Mouse (Mus musculus): ENCODE data around the gene Nsg2. TPM values are rescaled to one million over a fixed set of nuclear protein-coding genes. Genes with fewer than 3 reads are reported as not detected.

Gene Nsg2
- polyA plus RNA-seq, 1 experiment from 2014 or later: 0.56 TPM

DNA sequence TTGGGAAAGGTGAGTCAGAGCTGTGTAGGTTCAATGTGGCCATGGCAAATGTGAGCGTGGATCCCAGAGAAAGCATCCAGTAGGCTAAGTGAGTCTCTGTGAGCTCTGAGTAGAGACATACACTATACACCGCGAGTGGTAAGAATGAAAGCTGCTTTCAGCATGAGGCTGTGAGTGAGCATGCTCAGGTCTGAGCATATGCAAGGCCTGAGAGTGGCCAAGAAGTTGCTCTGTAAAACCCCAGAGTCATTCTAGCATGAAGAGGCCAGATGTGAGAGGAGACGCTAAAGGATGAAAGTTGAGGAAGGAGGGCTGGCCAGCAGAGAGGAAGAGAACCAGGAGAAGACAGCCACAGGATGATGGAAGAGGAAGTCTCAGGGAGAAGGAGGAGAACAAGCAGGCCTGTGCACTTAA, 12.8 kb downstream of the Nsg2 start:
- Histone ChIP-seq H3K36me3 (no peaks in the 10 kb centered on the region), H3K4me1 (replicated peaks) (no peaks in the 10 kb centered on the region), H3K27ac (no peak overlapping the region), H3K9me3 (replicated peaks) (no peaks in the 10 kb centered on the region), H3K4me3 (replicated peaks) (no peak overlapping the region), H3K4me2 (no peak overlapping the region), H3K27me3 (no peaks in the 10 kb centered on the region), H3K9ac (no peak overlapping the region)
- WGBS (ENCODE audit: insufficient replicate concordance): 61% methylated on average over 4 of the region's 4 CpGs
- ATAC-seq (ENCODE audit: low read depth) (no peak), DNase-seq (no peak)

DNA sequence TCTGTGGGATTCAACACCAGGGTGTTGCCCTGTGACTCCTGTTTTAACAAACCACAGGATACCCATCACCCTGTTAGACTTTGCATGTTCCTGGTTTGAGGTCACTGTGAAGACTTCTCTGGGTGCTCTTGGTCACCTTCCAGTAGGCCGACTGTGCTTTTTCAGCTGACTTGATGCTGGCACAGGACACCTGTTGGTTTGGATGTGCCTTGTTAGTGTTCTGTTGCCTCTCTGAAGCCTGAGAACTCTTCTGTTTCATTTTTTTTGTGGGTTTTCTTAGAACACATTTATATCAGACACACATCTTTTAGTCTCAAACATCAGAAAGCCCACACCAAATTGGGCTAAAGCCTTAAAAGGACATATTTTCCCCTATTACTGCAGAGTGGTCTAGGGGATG, 13.3 kb downstream of the Nsg2 start:
- no peak overlapping the region for H3K4me2 ChIP-seq
- H3K4me3 ChIP-seq (replicated peaks): no peak overlapping the region
- H3K9ac ChIP-seq: no peak overlapping the region
- no peaks in the 10 kb centered on the region for H3K36me3 ChIP-seq
- no peak overlapping the region for H3K27ac ChIP-seq
- no peaks in the 10 kb centered on the region for H3K4me1 ChIP-seq (replicated peaks)
- H3K9me3 ChIP-seq (replicated peaks): no peaks in the 10 kb centered on the region
- ATAC-seq (ENCODE audit: low read depth) (no peak), DNase-seq (no peak)
- H3K27me3 ChIP-seq: no peaks in the 10 kb centered on the region
- 48% methylated on average over 1 of the region's 1 CpGs for WGBS (ENCODE audit: insufficient replicate concordance)

GRCm38 (mm10) chr11:32018201-32018600, 17.9 kb downstream of the Nsg2 start:
- Histone ChIP-seq H3K27me3 (no peaks in the 10 kb centered on the region), H3K9ac (no peak overlapping the region), H3K4me1 (replicated peaks) (no peaks in the 10 kb centered on the region), H3K9me3 (replicated peaks) (no peaks in the 10 kb centered on the region), H3K36me3 (no peaks in the 10 kb centered on the region), H3K27ac (no peak overlapping the region), H3K4me3 (replicated peaks) (no peak overlapping the region), H3K4me2 (no peak overlapping the region)
- no peak for ATAC-seq (ENCODE audit: low read depth)
- no peak for DNase-seq
- WGBS (ENCODE audit: insufficient replicate concordance): 44% methylated on average over 4 of the region's 4 CpGs

DNA sequence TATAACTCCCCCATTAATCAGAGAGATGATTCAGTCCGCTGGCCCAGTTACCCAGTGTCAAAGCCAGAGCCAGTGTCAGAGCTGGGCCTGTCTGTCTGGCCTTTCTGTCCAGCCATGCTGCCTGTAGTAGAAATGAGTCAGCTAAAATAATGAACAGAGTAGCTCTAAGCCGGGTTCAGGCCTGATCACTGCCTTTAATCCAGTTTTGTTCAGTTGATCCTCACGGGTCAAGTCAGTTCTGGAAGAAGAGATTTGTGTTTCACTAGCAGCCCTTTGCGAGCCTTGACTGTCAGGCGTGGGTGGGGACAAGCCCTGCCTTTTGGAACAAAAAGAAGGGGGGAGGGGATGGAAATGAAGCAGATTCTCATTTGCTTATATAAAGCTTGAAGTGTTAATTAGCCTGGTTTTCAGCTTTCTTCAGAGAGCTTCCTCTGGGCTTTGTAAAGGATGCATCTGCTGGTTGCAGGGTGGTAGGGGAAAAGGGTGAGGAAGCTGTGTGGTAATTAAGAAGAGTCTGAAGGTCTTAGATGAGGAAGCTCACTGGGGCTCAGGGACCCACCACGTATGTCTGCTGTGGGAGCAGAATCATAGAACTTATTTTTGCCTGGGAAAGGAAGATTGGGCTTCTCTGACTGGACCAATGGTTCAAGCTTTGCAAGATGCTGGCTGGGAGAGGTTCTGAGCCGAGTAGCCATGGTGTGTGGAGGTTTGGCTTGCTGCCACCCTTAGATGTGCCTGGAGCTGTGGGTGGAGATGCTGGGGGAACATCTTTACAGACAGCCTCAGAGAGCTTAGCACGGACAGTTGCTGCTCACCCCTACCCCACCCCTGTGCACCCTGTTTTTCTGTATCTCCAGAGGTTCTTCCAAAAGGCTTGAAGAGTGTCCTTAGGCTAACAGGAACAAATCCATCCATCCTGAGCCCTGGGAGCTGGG, 20.0 kb downstream of the Nsg2 start:
- Histone ChIP-seq H3K9ac (no peak overlapping the region), H3K4me3 (replicated peaks) (no peak overlapping the region), H3K27me3 (no peaks in the 10 kb centered on the region), H3K4me2 (no peak overlapping the region), H3K4me1 (replicated peaks) (no peaks in the 10 kb centered on the region), H3K9me3 (replicated peaks) (no peaks in the 10 kb centered on the region), H3K36me3 (no peaks in the 10 kb centered on the region), H3K27ac (no peak overlapping the region)
- ATAC-seq (ENCODE audit: low read depth) (no peak), DNase-seq (no peak)
- WGBS (ENCODE audit: insufficient replicate concordance): 24% methylated on average over 8 of the region's 8 CpGs

DNA sequence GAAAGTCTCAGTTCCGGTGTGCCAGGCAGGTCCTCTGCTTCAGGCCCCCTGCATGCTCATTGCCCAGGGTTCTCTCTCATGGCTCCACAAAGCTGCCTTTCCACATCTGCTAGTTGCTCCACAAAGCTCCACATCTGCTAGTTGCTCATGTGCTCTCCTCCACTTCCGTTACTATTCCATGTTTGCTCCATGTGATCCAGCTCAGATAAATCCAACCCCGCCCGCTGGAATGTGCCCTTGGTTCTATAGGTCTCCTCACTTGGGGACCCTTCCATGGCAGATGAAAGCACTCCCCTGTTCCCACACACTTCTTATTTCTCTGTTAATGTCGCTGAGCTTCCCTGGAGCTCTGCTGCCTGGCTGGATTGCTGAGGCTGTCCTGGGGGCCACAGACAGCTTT, 26.4 kb downstream of the Nsg2 start:
- WGBS (ENCODE audit: insufficient replicate concordance): 64% methylated on average over 5 of the region's 5 CpGs
- Histone ChIP-seq H3K36me3 (no peaks in the 10 kb centered on the region), H3K4me1 (replicated peaks) (no peaks in the 10 kb centered on the region), H3K27ac (no peak overlapping the region), H3K27me3 (no peaks in the 10 kb centered on the region), H3K4me2 (no peak overlapping the region), H3K4me3 (replicated peaks) (no peak overlapping the region), H3K9ac (no peak overlapping the region), H3K9me3 (replicated peaks) (no peaks in the 10 kb centered on the region)
- ATAC-seq (ENCODE audit: low read depth) (no peak), DNase-seq (no peak)

- Histone ChIP-seq H3K27me3 (no peaks in the 10 kb centered on the region), H3K27ac (no peak overlapping the region), H3K9me3 (replicated peaks) (no peaks in the 10 kb centered on the region), H3K9ac (no peak overlapping the region), H3K4me3 (replicated peaks) (no peak overlapping the region), H3K36me3 (no peaks in the 10 kb centered on the region), H3K4me1 (replicated peaks) (no peaks in the 10 kb centered on the region), H3K4me2 (no peak overlapping the region)
- no peak for ATAC-seq (ENCODE audit: low read depth)
- WGBS (ENCODE audit: insufficient replicate concordance): 53% methylated on average over 7 of the region's 7 CpGs
- DNase-seq: no peak
Measured at GRCm38 (mm10) chr11:32027474-32028342, 27.4 kb downstream of the Nsg2 start.

DNA sequence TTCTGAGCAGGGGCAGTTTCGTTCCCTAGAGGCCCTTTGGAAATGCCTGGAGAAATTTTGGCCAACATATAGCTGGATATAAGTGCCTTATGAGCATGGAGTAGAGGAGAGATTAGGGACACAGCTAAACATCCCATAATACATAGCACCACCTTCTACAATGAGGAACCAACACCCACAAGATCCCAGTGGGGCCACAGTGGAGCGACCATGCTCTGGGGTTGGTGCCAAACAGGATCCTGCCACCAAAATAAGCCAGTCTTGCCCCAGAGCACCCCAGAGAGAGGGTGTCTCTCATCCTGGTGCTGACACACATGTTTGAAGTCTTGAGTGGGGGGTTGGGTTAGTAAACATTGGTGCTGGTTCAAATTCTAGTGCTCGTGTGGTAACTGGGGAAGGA, 28.3 kb downstream of the Nsg2 start:
- no peaks in the 10 kb centered on the region for H3K4me1 ChIP-seq (replicated peaks)
- H3K9ac ChIP-seq: no peak overlapping the region
- H3K36me3 ChIP-seq: no peaks in the 10 kb centered on the region
- H3K27me3 ChIP-seq: no peaks in the 10 kb centered on the region
- ATAC-seq (ENCODE audit: low read depth) (no peak), DNase-seq (no peak)
- WGBS (ENCODE audit: insufficient replicate concordance): 55% methylated on average over 3 of the region's 3 CpGs
- H3K4me3 ChIP-seq (replicated peaks): no peak overlapping the region
- no peaks in the 10 kb centered on the region for H3K9me3 ChIP-seq (replicated peaks)
- no peak overlapping the region for H3K27ac ChIP-seq
- H3K4me2 ChIP-seq: no peak overlapping the region

- no peak overlapping the region for H3K27ac ChIP-seq
- H3K9me3 ChIP-seq (replicated peaks): no peaks in the 10 kb centered on the region
- H3K4me3 ChIP-seq (replicated peaks): no peak overlapping the region
- H3K4me1 ChIP-seq (replicated peaks): no peaks in the 10 kb centered on the region
- 64% methylated on average over 5 of the region's 5 CpGs for WGBS (ENCODE audit: insufficient replicate concordance)
- no peak overlapping the region for H3K9ac ChIP-seq
- no peak overlapping the region for H3K4me2 ChIP-seq
- ATAC-seq (ENCODE audit: low read depth) (no peak), DNase-seq (no peak)
- no peaks in the 10 kb centered on the region for H3K36me3 ChIP-seq
- H3K27me3 ChIP-seq: no peaks in the 10 kb centered on the region
Measured at GRCm38 (mm10) chr11:32029356-32029755, 29.1 kb downstream of the Nsg2 start.

DNA sequence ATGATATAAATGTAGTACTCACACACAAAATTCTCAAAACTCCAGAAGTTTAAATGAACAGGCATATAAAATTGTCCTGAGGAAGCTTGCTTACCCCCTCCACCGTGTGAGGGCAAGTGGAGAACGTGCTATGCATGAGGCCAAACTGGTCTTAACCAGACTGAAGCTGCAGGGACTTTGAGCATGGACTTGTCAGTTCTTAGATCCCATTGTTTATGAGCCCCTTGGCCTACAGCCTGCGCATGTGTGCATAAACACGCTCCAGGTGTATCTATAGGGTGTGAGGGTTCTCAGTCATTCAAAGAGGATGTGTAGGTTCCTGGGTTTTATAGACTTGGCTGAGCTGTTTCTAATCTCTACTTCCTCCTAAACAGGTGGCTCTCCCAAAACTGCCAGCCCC, 31.1 kb downstream of the Nsg2 start:
- H3K4me1 ChIP-seq (replicated peaks): no peaks in the 10 kb centered on the region
- H3K4me2 ChIP-seq: no peak overlapping the region
- no peak for ATAC-seq (ENCODE audit: low read depth)
- 59% methylated on average over 4 of the region's 4 CpGs for WGBS (ENCODE audit: insufficient replicate concordance)
- no peaks in the 10 kb centered on the region for H3K27me3 ChIP-seq
- no peaks in the 10 kb centered on the region for H3K36me3 ChIP-seq
- H3K9me3 ChIP-seq (replicated peaks): no peaks in the 10 kb centered on the region
- no peak overlapping the region for H3K9ac ChIP-seq
- no peak overlapping the region for H3K4me3 ChIP-seq (replicated peaks)
- no peak overlapping the region for H3K27ac ChIP-seq
- DNase-seq: no peak

DNA sequence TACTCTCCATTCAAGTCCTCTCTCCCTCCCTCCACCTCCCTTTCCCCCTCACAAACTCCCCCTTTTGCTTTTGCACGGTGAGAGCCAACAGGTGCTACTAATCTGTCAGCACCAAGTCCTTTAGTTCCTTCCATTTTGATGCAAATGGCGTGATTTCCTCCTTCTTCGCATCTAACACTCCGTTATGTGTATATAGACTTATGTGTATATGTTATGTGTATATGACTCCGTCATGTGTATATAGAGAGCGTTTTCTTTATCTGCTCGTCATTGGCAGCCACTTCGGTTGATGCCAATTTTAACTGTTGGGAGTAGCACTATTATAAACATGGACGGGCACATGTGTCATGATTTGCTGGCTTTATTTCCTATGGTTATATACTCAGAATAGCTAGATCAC, 31.8 kb downstream of the Nsg2 start:
- H3K4me3 ChIP-seq (replicated peaks): no peak overlapping the region

DNA sequence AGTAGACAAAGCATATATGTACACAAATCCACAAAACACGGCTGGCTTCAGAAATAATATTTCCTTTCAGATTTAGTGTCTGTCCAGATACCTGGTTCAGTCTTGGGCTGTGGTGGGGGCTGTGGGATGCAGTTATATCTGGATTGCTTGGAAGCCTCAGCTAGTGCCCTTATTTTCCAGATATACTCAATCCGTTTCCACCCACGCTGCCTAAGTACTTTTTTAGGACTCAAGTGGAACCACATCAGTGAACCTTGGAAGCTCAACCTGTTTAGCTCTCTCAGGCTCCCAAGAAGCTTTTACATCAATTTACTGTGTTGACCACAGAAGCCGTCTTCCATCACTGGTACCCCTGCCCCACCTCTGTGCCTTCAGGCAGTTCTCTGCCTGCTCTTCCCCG, 35.6 kb downstream of the Nsg2 start:
- no peak for ATAC-seq (ENCODE audit: low read depth)
- H3K27ac ChIP-seq: no peak overlapping the region

More for the DNA sequence above, 31.8 kb downstream of the Nsg2 start:
- H3K9me3 ChIP-seq (replicated peaks): no peaks in the 10 kb centered on the region
- ATAC-seq (ENCODE audit: low read depth): no peak
- no peak overlapping the region for H3K9ac ChIP-seq
- H3K27ac ChIP-seq: no peak overlapping the region
- H3K4me2 ChIP-seq: no peak overlapping the region
- H3K36me3 ChIP-seq: no peaks in the 10 kb centered on the region
- H3K4me1 ChIP-seq (replicated peaks): no peaks in the 10 kb centered on the region
- DNase-seq: no peak
- 67% methylated on average over 9 of the region's 9 CpGs for WGBS (ENCODE audit: insufficient replicate concordance)
- H3K27me3 ChIP-seq: no peaks in the 10 kb centered on the region

More for the DNA sequence above, 35.6 kb downstream of the Nsg2 start:
- Histone ChIP-seq H3K4me3 (replicated peaks) (no peak overlapping the region), H3K9me3 (replicated peaks) (no peaks in the 10 kb centered on the region), H3K9ac (no peak overlapping the region), H3K4me2 (no peak overlapping the region), H3K27me3 (no peaks in the 10 kb centered on the region), H3K36me3 (no peaks in the 10 kb centered on the region), H3K4me1 (replicated peaks) (no peaks in the 10 kb centered on the region)
- WGBS (ENCODE audit: insufficient replicate concordance): 68% methylated on average over 5 of the region's 5 CpGs
- DNase-seq: no peak
